Mouse (Mus musculus): ENCODE measurements around the gene Aff4. TPM values are rescaled to one million over a fixed set of nuclear protein-coding genes. Genes with fewer than 3 reads are reported as not detected.

Gene Aff4
- polyA plus RNA-seq, 1 experiment from 2014 or later = 61.1 TPM

DNA sequence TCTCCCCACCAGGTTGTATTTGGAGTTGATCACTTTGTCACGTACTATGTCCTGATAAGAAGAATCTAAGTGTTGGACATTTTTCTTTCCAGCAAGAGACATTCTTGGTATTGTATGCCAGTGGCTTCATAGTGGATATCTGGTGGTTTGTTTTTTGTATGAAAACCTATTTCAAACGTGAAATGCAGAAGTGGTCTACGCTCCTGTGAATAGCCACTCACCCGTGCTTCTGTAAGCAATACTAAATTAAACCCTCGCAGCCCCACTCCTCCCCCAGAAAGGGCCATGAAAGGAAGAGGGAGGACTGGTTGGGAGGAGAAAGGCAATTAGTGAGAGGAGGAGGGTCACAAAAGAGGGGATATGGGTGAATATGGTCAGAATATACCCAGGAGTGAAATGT lies 7.9 kb upstream of the Aff4 start:
- Histone ChIP-seq H3K4me2 (no peak overlapping the region), H3K4me3 (no peak overlapping the region), H3K4me1 (no peaks in the 10 kb centered on the region), H3K36me3 (no peaks in the 10 kb centered on the region), H3K27me3 (no peaks in the 10 kb centered on the region), H3K27ac (no peak overlapping the region), H3K9me3 (no peaks in the 10 kb centered on the region), H3K9ac (no peak overlapping the region)
- 61% methylated on average over 5 of the region's 5 CpGs for WGBS
- no peak for ATAC-seq (ENCODE audit: insufficient number of reproducible peaks, insufficient read depth, low FRiP score, low TSS enrichment, low read depth)

DNA sequence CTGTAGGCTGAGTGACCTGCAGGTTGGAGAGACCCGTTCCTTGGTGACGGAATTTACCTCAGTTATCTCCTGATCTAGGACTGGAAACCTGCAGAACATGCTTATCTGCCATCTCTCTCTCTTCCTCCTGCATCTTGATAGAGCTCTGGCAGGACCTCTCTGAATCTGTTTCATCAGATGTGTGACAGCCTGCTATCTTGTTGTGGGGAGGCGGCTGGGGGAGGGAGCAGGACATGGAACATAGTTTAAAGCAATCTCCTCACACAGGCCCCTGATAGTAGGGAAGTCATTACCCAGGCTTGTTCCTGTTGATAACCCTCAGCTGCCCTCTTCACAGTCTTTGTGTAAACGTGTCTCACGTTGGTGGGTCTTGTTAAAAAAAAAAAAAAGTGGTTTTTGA lies 5.3 kb upstream of the Aff4 start:
- ATAC-seq (ENCODE audit: insufficient number of reproducible peaks, insufficient read depth, low FRiP score, low TSS enrichment, low read depth) = no peak

GRCm38 (mm10) chr11:53345738-53346137 lies 4.9 kb upstream of the Aff4 start:
- Histone ChIP-seq H3K27ac (no peak overlapping the region), H3K9ac (no peak overlapping the region), H3K4me1 (no peaks in the 10 kb centered on the region), H3K4me2 (no peak overlapping the region), H3K9me3 (no peaks in the 10 kb centered on the region), H3K27me3 (no peaks in the 10 kb centered on the region), H3K36me3 (no peaks in the 10 kb centered on the region), H3K4me3 (no peak overlapping the region)
- 16% methylated on average over 2 of the region's 2 CpGs for WGBS
- ATAC-seq (ENCODE audit: insufficient number of reproducible peaks, insufficient read depth, low FRiP score, low TSS enrichment, low read depth) = no peak

More for the DNA sequence above, 5.3 kb upstream of the Aff4 start:
- no peaks in the 10 kb centered on the region for H3K36me3 ChIP-seq
- no peaks in the 10 kb centered on the region for H3K27me3 ChIP-seq
- no peaks in the 10 kb centered on the region for H3K9me3 ChIP-seq
- WGBS = 18% methylated on average over 5 of the region's 5 CpGs
- no peaks in the 10 kb centered on the region for H3K4me1 ChIP-seq
- H3K9ac ChIP-seq = no peak overlapping the region
- H3K4me2 ChIP-seq = no peak overlapping the region
- no peak overlapping the region for H3K4me3 ChIP-seq
- H3K27ac ChIP-seq = no peak overlapping the region

GRCm38 (mm10) chr11:53351224-53351942 lies 750 bp downstream of the Aff4 start:
- peak overlapping the region; percentile 94 for H3K9ac ChIP-seq
- ATAC-seq (ENCODE audit: insufficient number of reproducible peaks, insufficient read depth, low FRiP score, low TSS enrichment, low read depth) = no peak
- 0 out of 2 replicates have a peak, but pooled peaks cover 6% of the 10 kb centered on the region for H3K36me3 ChIP-seq
- peaks cover 4% of the 10 kb centered on the region for H3K4me1 ChIP-seq
- peak overlapping the region; percentile 69 for H3K4me2 ChIP-seq
- no peaks in the 10 kb centered on the region for H3K9me3 ChIP-seq
- peak overlapping the region; percentile 73 for H3K4me3 ChIP-seq
- WGBS = 0% methylated on average over 34 of the region's 35 CpGs
- peak overlapping the region; percentile 98 for H3K27ac ChIP-seq
- H3K27me3 ChIP-seq = no peaks in the 10 kb centered on the region

DNA sequence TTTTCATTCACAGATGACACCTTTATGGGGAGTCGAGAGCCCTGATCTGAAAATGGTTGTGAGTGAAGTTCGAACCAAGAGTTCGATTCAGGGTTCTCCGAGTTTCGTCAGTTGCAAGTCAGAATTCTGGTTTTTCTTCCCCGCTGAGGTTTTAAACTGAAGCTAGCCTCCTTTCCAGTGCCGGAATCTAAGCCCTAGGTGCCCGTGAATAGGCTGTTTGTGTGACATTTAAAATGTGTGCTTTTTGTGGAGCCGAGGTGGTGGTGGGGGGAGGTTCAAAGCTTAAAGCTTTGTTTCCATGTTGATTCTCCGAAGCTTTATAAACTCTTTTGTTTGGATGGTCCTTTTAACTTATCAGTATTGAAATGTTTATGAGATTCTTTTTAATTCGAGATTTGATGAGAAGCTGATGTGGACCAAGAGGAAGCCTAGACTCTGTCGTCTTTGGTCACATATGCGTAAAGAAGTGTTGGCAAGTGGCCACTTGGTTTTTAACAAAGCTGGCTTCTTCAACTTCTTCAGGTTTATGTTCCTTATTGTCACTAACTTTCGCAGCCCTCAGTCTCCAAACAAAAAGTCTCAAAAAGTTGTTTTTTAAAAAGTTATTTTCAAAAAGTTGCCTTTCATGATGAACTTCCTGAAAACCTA lies 1.4 kb downstream of the Aff4 start:
- peak overlapping the region; percentile 94 for H3K9ac ChIP-seq
- ATAC-seq (ENCODE audit: insufficient number of reproducible peaks, insufficient read depth, low FRiP score, low TSS enrichment, low read depth) = no peak
- no peaks in the 10 kb centered on the region for H3K27me3 ChIP-seq
- H3K36me3 ChIP-seq = 0 out of 2 replicates have a peak, but pooled peaks cover 6% of the 10 kb centered on the region
- peak overlapping the region; percentile 69 for H3K4me2 ChIP-seq
- WGBS = 3% methylated on average over 14 of the region's 14 CpGs
- H3K4me3 ChIP-seq = peak overlapping the region; percentile 73
- H3K27ac ChIP-seq = peak overlapping the region; percentile 98
- H3K4me1 ChIP-seq = peaks cover 4% of the 10 kb centered on the region
- H3K9me3 ChIP-seq = no peaks in the 10 kb centered on the region

DNA sequence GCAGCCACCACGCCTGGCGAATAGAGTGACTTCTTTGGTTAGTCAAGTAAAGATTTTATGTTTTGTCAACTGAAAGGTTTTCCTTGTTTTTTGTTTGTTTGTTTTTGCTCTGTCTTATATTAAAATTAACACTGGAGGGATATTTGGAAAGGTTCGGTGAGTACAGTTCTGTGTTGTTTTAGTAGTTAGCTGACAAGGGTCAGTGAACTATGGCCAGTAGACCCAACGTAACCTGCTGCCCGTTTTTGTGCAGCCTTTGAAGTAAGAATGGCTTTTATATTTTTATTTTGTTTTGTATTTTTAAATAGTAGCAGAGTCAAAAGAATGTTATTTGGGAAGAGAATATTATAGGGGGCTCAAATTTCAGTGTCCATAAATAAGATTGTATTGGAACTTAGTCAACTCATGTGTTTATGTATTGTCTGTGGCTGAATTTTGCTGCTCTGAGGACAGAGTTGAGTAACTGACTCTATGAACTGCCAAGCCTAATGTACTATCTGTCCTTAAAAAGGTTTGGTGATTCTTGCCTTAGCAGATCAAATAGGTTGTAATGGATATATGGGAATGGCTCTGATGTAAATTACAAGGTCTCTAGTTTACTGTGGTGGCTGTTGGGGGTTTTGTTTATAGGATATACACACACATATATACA lies 8.0 kb downstream of the Aff4 start:
- Histone ChIP-seq H3K4me3 (no peak overlapping the region), H3K4me2 (no peak overlapping the region), H3K9me3 (no peaks in the 10 kb centered on the region), H3K4me1 (no peaks in the 10 kb centered on the region), H3K27me3 (no peaks in the 10 kb centered on the region), H3K9ac (no peak overlapping the region), H3K27ac (no peak overlapping the region), H3K36me3 (peaks cover 12% of the 10 kb centered on the region)
- no peak for ATAC-seq (ENCODE audit: insufficient number of reproducible peaks, insufficient read depth, low FRiP score, low TSS enrichment, low read depth)
- WGBS = 91% methylated on average over 5 of the region's 5 CpGs

DNA sequence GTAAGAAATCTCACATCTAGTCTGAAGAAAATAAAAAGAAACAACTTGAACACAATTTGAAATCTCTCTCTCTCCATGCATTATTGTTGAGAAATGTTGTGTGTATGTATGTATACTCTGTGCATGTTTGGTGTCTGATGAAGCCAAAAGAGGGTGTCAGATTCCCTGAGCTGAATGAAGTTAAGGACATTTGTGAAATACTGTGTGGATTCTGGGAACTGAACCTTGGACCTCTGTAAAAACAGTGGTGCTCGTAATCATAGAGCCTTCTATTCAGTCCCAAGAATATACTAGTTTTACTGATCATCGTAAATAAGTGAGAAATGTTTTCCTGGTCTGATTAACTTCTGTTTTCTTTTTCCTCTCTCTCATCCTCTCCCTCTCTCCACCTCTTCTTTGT lies 16.4 kb downstream of the Aff4 start:
- Histone ChIP-seq H3K9me3 (no peaks in the 10 kb centered on the region), H3K4me3 (no peak overlapping the region), H3K27ac (no peak overlapping the region), H3K9ac (no peak overlapping the region), H3K4me2 (no peak overlapping the region), H3K36me3 (peaks cover 30% of the 10 kb centered on the region), H3K4me1 (no peaks in the 10 kb centered on the region), H3K27me3 (no peaks in the 10 kb centered on the region)
- no peak for ATAC-seq (ENCODE audit: insufficient number of reproducible peaks, insufficient read depth, low FRiP score, low TSS enrichment, low read depth)
- 92% methylated on average over 2 of the region's 2 CpGs for WGBS

DNA sequence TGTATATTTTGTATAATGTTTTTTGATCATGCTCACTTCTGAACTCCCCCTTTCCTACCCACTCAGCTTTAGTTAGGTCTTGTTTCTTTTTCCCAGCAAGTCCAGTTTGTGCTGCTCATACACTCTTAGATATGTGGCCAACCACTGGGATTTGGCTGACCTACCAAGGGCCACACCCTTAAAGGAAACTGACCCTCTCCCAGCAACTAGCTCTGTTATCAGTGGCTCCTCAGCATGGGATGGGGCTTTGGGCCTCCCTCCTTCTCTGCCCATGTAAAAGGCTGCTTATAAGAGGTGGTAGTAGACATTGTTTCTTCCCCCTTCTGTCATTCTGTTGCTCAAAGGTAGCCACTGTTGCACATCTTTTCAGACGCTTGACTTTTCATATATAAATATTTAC lies 28.3 kb downstream of the Aff4 start:
- H3K36me3 ChIP-seq = peaks cover 53% of the 10 kb centered on the region
- H3K4me3 ChIP-seq = no peak overlapping the region
- H3K27ac ChIP-seq = no peak overlapping the region
- no peak overlapping the region for H3K9ac ChIP-seq
- no peaks in the 10 kb centered on the region for H3K27me3 ChIP-seq
- no peaks in the 10 kb centered on the region for H3K4me1 ChIP-seq
- no peak for ATAC-seq (ENCODE audit: insufficient number of reproducible peaks, insufficient read depth, low FRiP score, low TSS enrichment, low read depth)
- WGBS = 91% methylated on average over 1 of the region's 1 CpGs
- H3K4me2 ChIP-seq = no peak overlapping the region
- no peaks in the 10 kb centered on the region for H3K9me3 ChIP-seq

- Histone ChIP-seq H3K9me3 (no peaks in the 10 kb centered on the region), H3K27me3 (no peaks in the 10 kb centered on the region), H3K27ac (no peak overlapping the region), H3K4me1 (no peaks in the 10 kb centered on the region), H3K4me2 (no peak overlapping the region), H3K9ac (no peak overlapping the region), H3K4me3 (no peak overlapping the region), H3K36me3 (peaks cover 44% of the 10 kb centered on the region)
- ATAC-seq (ENCODE audit: insufficient number of reproducible peaks, insufficient read depth, low FRiP score, low TSS enrichment, low read depth) = no peak
- WGBS = 96% methylated on average over 2 of the region's 2 CpGs
Observed at GRCm38 (mm10) chr11:53383758-53384428, 33.3 kb downstream of the Aff4 start.

DNA sequence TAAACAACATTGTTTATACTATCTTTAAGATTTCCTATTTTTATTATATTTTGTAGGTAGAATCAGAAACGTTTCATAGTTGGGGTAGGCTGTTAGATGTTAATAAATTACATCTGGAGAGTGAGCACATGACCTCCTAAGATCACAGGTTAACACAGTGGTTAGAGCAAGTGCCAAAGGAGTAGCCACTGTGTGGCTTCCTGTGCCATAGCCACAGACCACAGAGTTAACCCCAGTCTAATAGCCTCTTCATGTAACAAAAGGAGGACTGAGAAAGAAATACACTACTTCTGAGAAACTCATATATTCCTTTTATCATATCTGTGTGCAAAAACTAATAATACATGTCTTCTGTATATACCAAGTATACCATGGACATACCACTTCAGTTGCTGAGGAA lies 43.2 kb downstream of the Aff4 start:
- Histone ChIP-seq H3K4me1 (no peaks in the 10 kb centered on the region), H3K36me3 (peaks cover 66% of the 10 kb centered on the region), H3K27ac (no peak overlapping the region), H3K4me2 (no peak overlapping the region), H3K4me3 (no peak overlapping the region), H3K9me3 (no peaks in the 10 kb centered on the region), H3K9ac (no peak overlapping the region), H3K27me3 (no peaks in the 10 kb centered on the region)
- 76% methylated on average over 1 of the region's 1 CpGs for WGBS
- no peak for ATAC-seq (ENCODE audit: insufficient number of reproducible peaks, insufficient read depth, low FRiP score, low TSS enrichment, low read depth)

- ATAC-seq (ENCODE audit: insufficient number of reproducible peaks, insufficient read depth, low FRiP score, low TSS enrichment, low read depth) = no peak
- 84% methylated on average over 1 of the region's 1 CpGs for WGBS
- H3K36me3 ChIP-seq = peaks cover 87% of the 10 kb centered on the region
Observed at GRCm38 (mm10) chr11:53403638-53404037, 53.0 kb downstream of the Aff4 start.

More at GRCm38 (mm10) chr11:53403638-53404037, 53.0 kb downstream of the Aff4 start:
- H3K9me3 ChIP-seq = no peaks in the 10 kb centered on the region
- H3K27me3 ChIP-seq = no peaks in the 10 kb centered on the region
- H3K27ac ChIP-seq = no peak overlapping the region
- no peaks in the 10 kb centered on the region for H3K4me1 ChIP-seq
- H3K4me2 ChIP-seq = no peak overlapping the region
- H3K4me3 ChIP-seq = no peak overlapping the region
- no peak overlapping the region for H3K9ac ChIP-seq

Measured in embryonic facial prominence, embryonic 13.5 days (tissue).